Comparison of ENCODE assay signal across 8 mouse cellular contexts in genomic region chr5:150664794-150665131, GRCm38 (mm10). TPM values are rescaled to one million over a fixed set of nuclear protein-coding genes. Genes with fewer than 3 reads are reported as not detected.
A peak's percentile ranks its signal among the peaks of the same experiment; 100 is the strongest.
DNase-seq lines count a peak whose midpoint lies in the region; ATAC-seq and TF ChIP-seq lines count a peak whose summit lies in the region.

No protein-coding gene starts in this region.

- peak overlapping the region; percentile 73 for H3K4me3 ChIP-seq in cerebellum, adult 2 months (replicated peaks; ENCODE audit: insufficient read depth, low read depth, low read length)
- peak overlapping the region; percentile 88 for H3K4me3 ChIP-seq in testis, adult 2 months (ENCODE audit: control insufficient read depth, low read depth, low read length)
- peak overlapping the region; percentile 94 for H3K4me3 ChIP-seq in liver, embryonic 12.5 days

- no peaks in the 10 kb centered on the region for H3K27me3 ChIP-seq in cerebellum, adult 2 months (ENCODE audit: control insufficient read depth, insufficient read depth, low read length)
- H3K27me3 ChIP-seq in testis, adult 2 months (ENCODE audit: control insufficient read depth, insufficient read depth, low read length): no peaks in the 10 kb centered on the region
- no peaks in the 10 kb centered on the region; the same call in 1 of the 2 replicates for H3K27me3 ChIP-seq in liver, embryonic 12.5 days (replicated peaks)

- peaks cover 3% of the 10 kb centered on the region; the same call in 1 of the 2 replicates for H3K4me1 ChIP-seq in cerebellum, adult 2 months (ENCODE audit: control insufficient read depth, insufficient read depth, low read length)
- no peaks in the 10 kb centered on the region for H3K4me1 ChIP-seq in testis, adult 2 months (ENCODE audit: control insufficient read depth, insufficient read depth, low read length)
- peaks cover 32% of the 10 kb centered on the region for H3K4me1 ChIP-seq in liver, embryonic 12.5 days

- peaks cover 3% of the 10 kb centered on the region for H3K36me3 ChIP-seq in testis, adult 2 months (ENCODE audit: control insufficient read depth, insufficient read depth, low read length)
- peaks cover 30% of the 10 kb centered on the region for H3K36me3 ChIP-seq in liver, embryonic 12.5 days

- H3K9ac ChIP-seq in liver, embryonic 12.5 days: peak overlapping the region; percentile 92

- ATAC-seq in liver, embryonic 12.5 days: no peak

- TF ChIP-seq POLR2A in cerebellum, adult 2 months (IDR thresholded peaks at IDR 0.05; ENCODE audit: borderline replicate concordance, insufficient read depth, low read length): no peak
- no peak for TF ChIP-seq POLR2A in testis, adult 2 months (IDR thresholded peaks at IDR 0.05; ENCODE audit: control insufficient read depth, low read depth, low read length)

- TF ChIP-seq CTCF in cerebellum, adult 2 months (IDR thresholded peaks at IDR 0.05; ENCODE audit: borderline replicate concordance, insufficient read depth, low read depth, low read length): no peak
- no peak for TF ChIP-seq CTCF in testis, adult 2 months (IDR thresholded peaks at IDR 0.05; ENCODE audit: control insufficient read depth, insufficient read depth, insufficient replicate concordance, low read depth, low read length)

- peak overlapping the region; percentile 84 for H3K4me2 ChIP-seq in liver, embryonic 12.5 days

- WGBS in cerebellum, adult 2 months: under 1% methylated on average over 10 of the region's 10 CpGs
- WGBS in liver, embryonic 12.5 days (ENCODE audit: insufficient replicate concordance): under 1% methylated on average over 10 of the region's 10 CpGs

- no peak for DNase-seq in cerebellum, adult 2 months
- no peak for DNase-seq in cerebellum, postnatal 25 days
- no peak for DNase-seq in testis, postnatal 10 days (ENCODE audit: low spot score)
- no peak for DNase-seq in adrenal gland, postnatal 14 days
- no peak for DNase-seq in thymus, postnatal 14 days
- DNase-seq in gastrocnemius, postnatal 36 days: no peak

- peak overlapping the region; percentile 55; the same call in 1 of the 2 replicates for H3K27ac ChIP-seq in cerebellum, adult 2 months (ENCODE audit: insufficient read depth, low read length)
- H3K27ac ChIP-seq in testis, adult 2 months (ENCODE audit: control insufficient read depth, insufficient read depth, low read depth, low read length): peak overlapping the region; percentile 78
- peak overlapping the region; percentile 95 for H3K27ac ChIP-seq in liver, embryonic 12.5 days

- intact Hi-C loops in gastrocnemius, postnatal 36 days (cut with DNase I): loop anchor here (5.0 to 10.0 kb wide), 2 partner anchors 142 to 210 kb away; partner anchors contain the start of gene Brca2

- no peaks in the 10 kb centered on the region for H3K9me3 ChIP-seq in liver, embryonic 12.5 days (replicated peaks)

RNA-seq across cellular contexts. Expression of gene N4bp2l2, which starts 1.2 kb away (rescaled TPM):
- 34.3 and 37.3 TPM in 2 replicates for polyA plus RNA-seq in cerebellum, adult 2 months (2012; rRNA removed)
- 18.9 and 20.0 TPM in 2 replicates for polyA plus RNA-seq in testis, adult 2 months (2012; rRNA removed)
- 25.6 and 29.5 TPM in 2 replicates for polyA plus RNA-seq in liver, embryonic 12.5 days (2016; fragmentation: Nextera tagmentation; extraction: Ambion mirVana)
- total RNA-seq in adrenal gland, postnatal 14 days (2021): 71.7 and 76.7 TPM in 2 replicates
- 10 to 100 TPM; 23.6 to 28.8 TPM for total RNA-seq in gastrocnemius, postnatal 36 days (2021)

RNA-seq across cellular contexts. Expression of gene Pds5b, which starts 8.8 kb away (rescaled TPM):
- polyA plus RNA-seq in cerebellum, adult 2 months (2012; rRNA removed): 27.2 and 27.6 TPM in 2 replicates
- polyA plus RNA-seq in testis, adult 2 months (2012; rRNA removed): 4.9 and 5.6 TPM in 2 replicates
- 16.4 and 16.7 TPM in 2 replicates for polyA plus RNA-seq in liver, embryonic 12.5 days (2016; fragmentation: Nextera tagmentation; extraction: Ambion mirVana)
- total RNA-seq in adrenal gland, postnatal 14 days (2021): 27.9 and 30.4 TPM in 2 replicates
- total RNA-seq in gastrocnemius, postnatal 36 days (2021): 10 to 100 TPM; 16.7 to 18.4 TPM
